Mouse (Mus musculus): ENCODE measurements around the gene Tnfrsf12a.

- no peak for TF ChIP-seq CTCF (conservative IDR thresholded peaks at IDR 0.05; ENCODE audit: low read length)
- TF ChIP-seq POU5F1 (IDR thresholded peaks at IDR 0.05; ENCODE audit: borderline replicate concordance, low read length) = no peak
These were observed 3.8 kb upstream of the Tnfrsf12a start for GRCm38 (mm10) chr17:23681086-23681485.
